Mouse (Mus musculus) brain, embryonic 14.5 days (tissue): Measurements from ENCODE around the gene Emsy.

Experiments used
- CTCF ChIP-seq: fragments of 200-500 bp; IDR thresholded peaks from 2 replicates; pipeline ENCODE4 v1.5.1; 2012; ENCODE audit warnings: inconsistent platforms, mild to moderate bottlenecking, moderate library complexity, borderline replicate concordance; ENCODE audit not compliant: insufficient read depth, insufficient read length; ENCODE audit errors: extremely low read depth
- POLR2A ChIP-seq: fragments of 200-500 bp; IDR thresholded peaks from 2 replicates; pipeline ENCODE4 v1.6.1; 2012; ENCODE audit warnings: mild to moderate bottlenecking, inconsistent platforms, borderline replicate concordance; ENCODE audit not compliant: poor library complexity, insufficient read depth, insufficient read length, severe bottlenecking; ENCODE audit errors: extremely low read depth

DNA sequence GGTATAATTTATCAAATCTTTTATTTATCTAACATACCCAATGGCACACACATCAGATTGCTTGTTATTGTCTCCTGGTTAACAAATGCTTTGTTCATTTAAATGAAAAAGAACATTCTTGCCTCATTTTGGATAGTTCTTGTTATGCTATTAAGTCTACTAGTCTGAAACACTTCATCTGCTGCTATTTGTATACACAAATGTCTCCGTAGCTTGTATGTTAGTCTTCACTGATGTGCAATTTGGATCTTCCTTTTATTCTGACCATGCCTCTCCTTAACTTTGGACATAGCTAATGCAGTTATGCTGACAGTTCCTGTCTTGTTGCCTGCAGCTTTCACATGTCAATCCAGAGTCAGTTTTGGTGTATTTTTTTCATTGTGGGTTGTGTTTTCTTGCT is 79.1 kb downstream of the Emsy start:
- TF ChIP-seq POLR2A (no peak), CTCF (no peak)
